Mouse (Mus musculus) stomach, postnatal 0 days (tissue): ENCODE measurements at regions not wholly inside any gene's neighbourhood (a gene's known extent, or its start where the extent isn't known, plus 50 kb on each side); places are given as distances from the start of the nearest gene placed in this dataset.

ENCODE experiments used
- CTCF ChIP-seq: IDR thresholded peaks from 2 replicates; pipeline ENCODE4 v1.5.1; 2016; ENCODE audit warnings: antibody characterized with exemption, low read depth, mild to moderate bottlenecking, moderate library complexity
- EP300 ChIP-seq: optimal IDR thresholded peaks from 2 replicates; pipeline ENCODE3; 2016; ENCODE audit warnings: antibody characterized with exemption

DNA sequence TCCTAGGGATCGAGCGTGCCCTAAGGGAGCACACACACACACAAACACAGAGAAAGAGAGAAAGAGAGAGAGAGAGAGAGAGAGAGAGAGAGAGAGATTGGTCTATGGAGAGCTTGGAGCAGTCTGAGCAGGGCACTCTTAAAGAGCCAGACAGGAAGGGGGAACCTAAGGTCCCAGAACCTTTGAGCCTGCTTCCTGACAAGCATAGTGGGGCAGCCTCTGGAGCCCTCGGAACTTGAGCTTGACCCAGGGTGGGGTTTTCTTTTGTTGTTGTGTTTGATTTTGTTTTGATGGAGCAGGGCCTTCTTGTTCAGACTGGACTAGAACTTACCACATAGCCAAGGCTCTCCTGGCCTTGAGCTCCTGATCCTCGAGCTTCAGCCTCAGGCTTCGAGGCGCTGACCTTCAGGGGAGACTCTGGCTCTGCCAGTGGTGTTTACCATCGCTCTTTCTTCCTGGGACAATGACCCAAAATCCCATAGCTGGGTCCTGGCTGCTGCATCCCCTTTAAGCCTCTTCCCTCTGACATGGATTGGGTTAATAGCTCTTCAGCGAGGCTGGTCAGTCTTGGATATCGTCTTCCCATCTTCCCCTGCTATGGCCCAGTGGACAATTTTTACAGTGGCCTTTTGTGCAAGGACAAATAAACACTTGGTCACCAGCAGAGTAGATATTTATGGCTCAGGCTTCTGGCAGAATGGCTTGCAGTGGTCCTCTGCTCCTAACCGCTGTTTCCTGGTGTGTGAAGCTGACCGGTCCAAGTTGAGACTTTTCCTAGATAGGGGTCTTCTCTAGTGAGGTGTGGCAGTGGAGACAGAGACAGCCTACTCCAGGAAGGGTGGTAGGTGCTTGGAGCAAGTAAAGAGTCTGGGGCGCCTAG, 110.1 kb upstream of the Haao start:
- TF ChIP-seq EP300 = no peak
- TF ChIP-seq CTCF = no peak
